Mouse (Mus musculus) CH12.LX (cell line): ENCODE data around the gene Gnptab. TPM values are rescaled to one million over a fixed set of nuclear protein-coding genes. Genes with fewer than 3 reads are reported as not detected.

Experiments used
- DNase-seq: peaks from one replicate; pipeline ENCODE4 v3.0.0-alpha.2; 2013; ENCODE audit errors: extremely low read depth
- H3K27ac ChIP-seq: 2 replicates; pipeline ENCODE4 v1.5.1; 2012; ENCODE audit warnings: low read depth, mild to moderate bottlenecking, control low read depth, moderate library complexity; ENCODE audit not compliant: insufficient read depth
- H3K27me3 ChIP-seq: replicated peaks from 2 replicates; pipeline ENCODE3; 2012; ENCODE audit warnings: inconsistent platforms
- H3K36me3 ChIP-seq, 2 experiments: replicated peaks in 1 of 2; 2 replicates each; pipeline versions ENCODE3 to v1.6.1; 2012; ENCODE audit warnings: inconsistent platforms in 1 of 2, low read length in 1 of 2, mild to moderate bottlenecking in 1 of 2, mixed read lengths in 1 of 2, moderate library complexity in 1 of 2; ENCODE audit not compliant: control insufficient read depth in 1 of 2, insufficient read depth in 1 of 2
- H3K4me1 ChIP-seq, 2 experiments: 2 replicates each; pipeline ENCODE4 v1.6.1; 2012; ENCODE audit warnings: inconsistent platforms in 1 of 2, moderate library complexity in 1 of 2; ENCODE audit not compliant: insufficient read depth in 2 of 2, control insufficient read depth in 1 of 2
- H3K4me2 ChIP-seq: 2 replicates; pipeline ENCODE4 v1.6.1; 2012; ENCODE audit warnings: low read depth, mild to moderate bottlenecking, control low read depth; ENCODE audit not compliant: poor library complexity, insufficient read depth, severe bottlenecking
- H3K4me3 ChIP-seq, 3 experiments: fragments of 150-350 bp in 1 of 3; sonication (generic) in 1 of 3; replicated peaks in 1 of 3; 2 replicates each; pipeline versions ENCODE3 to v1.5.1; 2011 to 2012; ENCODE audit warnings: low read depth in 2 of 3, low read length in 2 of 3, mild to moderate bottlenecking in 2 of 3, moderate library complexity in 2 of 3, control low read depth in 1 of 3, improper control_type of control experiment in 1 of 3, inconsistent platforms in 1 of 3, mixed read lengths in 1 of 3; ENCODE audit not compliant: poor library complexity in 1 of 3
- H3K79me2 ChIP-seq: replicated peaks from 2 replicates; pipeline ENCODE4 v1.6.1; 2012; ENCODE audit warnings: mild to moderate bottlenecking, moderate library complexity; ENCODE audit not compliant: control insufficient read depth, poor library complexity, insufficient read depth, severe bottlenecking; ENCODE audit errors: extremely low read depth
- H3K9ac ChIP-seq: 2 replicates; pipeline ENCODE4 v1.6.1; 2012; ENCODE audit warnings: low read depth, mild to moderate bottlenecking, control low read depth, moderate library complexity; ENCODE audit not compliant: insufficient read depth
- H3K9me3 ChIP-seq: replicated peaks from 2 replicates; pipeline ENCODE3; 2012; ENCODE audit warnings: low read length, inconsistent platforms, mixed read lengths
- BHLHE40 ChIP-seq: IDR thresholded peaks from 2 replicates; pipeline ENCODE4 v1.6.1; 2011; ENCODE audit warnings: mild to moderate bottlenecking, low read depth, low read length, improper control_type of control experiment
- CHD1 ChIP-seq: IDR thresholded peaks from 2 replicates; pipeline ENCODE4 v1.6.1; 2012; ENCODE audit warnings: low read depth, low read length, improper control_type of control experiment, inconsistent platforms
- CHD2 ChIP-seq: IDR thresholded peaks from 2 replicates; pipeline ENCODE4 v1.6.1; 2011; ENCODE audit warnings: low read length, improper control_type of control experiment
- E2F4 ChIP-seq: IDR thresholded peaks from 2 replicates; pipeline ENCODE4 v1.6.1; 2011; ENCODE audit warnings: low read depth, low read length, improper control_type of control experiment; ENCODE audit not compliant: insufficient replicate concordance
- ELF1 ChIP-seq: IDR thresholded peaks from 2 replicates; pipeline ENCODE4 v1.6.1; 2014; ENCODE audit warnings: low read depth, mild to moderate bottlenecking, inconsistent platforms, low read length, improper control_type of control experiment
- ETS1 ChIP-seq: conservative IDR thresholded peaks from 2 replicates; pipeline ENCODE4 v1.6.1; 2012; ENCODE audit warnings: low read depth, mild to moderate bottlenecking, inconsistent platforms, low read length, improper control_type of control experiment, moderate library complexity
- GABPA ChIP-seq: IDR thresholded peaks from 2 replicates; pipeline ENCODE4 v1.6.1; 2012; ENCODE audit warnings: low read depth, low read length, improper control_type of control experiment, inconsistent platforms; ENCODE audit not compliant: insufficient replicate concordance
- HCFC1 ChIP-seq: IDR thresholded peaks from 2 replicates; pipeline ENCODE4 v1.6.1; 2012; ENCODE audit warnings: low read depth, mild to moderate bottlenecking, inconsistent platforms, low read length, improper control_type of control experiment
- IRF4 ChIP-seq: IDR thresholded peaks from 2 replicates; pipeline ENCODE4 v1.6.1; 2014; ENCODE audit warnings: low read depth, mild to moderate bottlenecking, inconsistent platforms, low read length, improper control_type of control experiment
- JUND ChIP-seq: conservative IDR thresholded peaks from 2 replicates; pipeline ENCODE4 v1.6.1; 2011; ENCODE audit warnings: low read depth, low read length, improper control_type of control experiment
- KAT2A ChIP-seq: IDR thresholded peaks from 2 replicates; pipeline ENCODE4 v1.6.1; 2012; ENCODE audit warnings: low read length, improper control_type of control experiment, inconsistent platforms; ENCODE audit not compliant: insufficient replicate concordance
- MAFK ChIP-seq: IDR thresholded peaks from 2 replicates; pipeline ENCODE4 v1.6.1; 2011; ENCODE audit warnings: low read length, improper control_type of control experiment; ENCODE audit not compliant: insufficient replicate concordance
- MAX ChIP-seq: IDR thresholded peaks from 2 replicates; pipeline ENCODE4 v1.6.1; 2011; ENCODE audit warnings: low read length, improper control_type of control experiment
- MEF2A ChIP-seq: IDR thresholded peaks from 2 replicates; pipeline ENCODE4 v1.6.1; 2014; ENCODE audit warnings: low read depth, mild to moderate bottlenecking, inconsistent platforms, low read length, improper control_type of control experiment, borderline replicate concordance
- MXI1 ChIP-seq: IDR thresholded peaks from 2 replicates; pipeline ENCODE4 v1.6.1; 2011; ENCODE audit warnings: mild to moderate bottlenecking, low read depth, low read length, improper control_type of control experiment
- MYC ChIP-seq: IDR thresholded peaks from 2 replicates; pipeline ENCODE4 v1.6.1; 2011; ENCODE audit warnings: low read depth, mild to moderate bottlenecking, improper control_type of control experiment, low read length
- NELFE ChIP-seq: IDR thresholded peaks from 2 replicates; pipeline ENCODE4 v1.6.1; 2011; ENCODE audit warnings: low read depth, low read length, improper control_type of control experiment
- NRF1 ChIP-seq: IDR thresholded peaks from 2 replicates; pipeline ENCODE4 v1.6.1; 2014; ENCODE audit warnings: low read depth, mild to moderate bottlenecking, inconsistent platforms, low read length, improper control_type of control experiment, moderate library complexity
- PAX5 ChIP-seq: IDR thresholded peaks from 2 replicates; pipeline ENCODE4 v1.6.1; 2012; ENCODE audit warnings: low read length, inconsistent platforms, mixed read lengths
- POLR2A ChIP-seq: IDR thresholded peaks from 2 replicates; pipeline ENCODE4 v1.6.1; 2011; ENCODE audit warnings: low read depth, mild to moderate bottlenecking, improper control_type of control experiment, low read length
- POLR2AphosphoS2 ChIP-seq: IDR thresholded peaks from 2 replicates; pipeline ENCODE4 v1.6.1; 2011; ENCODE audit warnings: low read depth, low read length, improper control_type of control experiment
- RAD21 ChIP-seq: IDR thresholded peaks from 2 replicates; pipeline ENCODE4 v1.6.1; 2011; ENCODE audit warnings: low read depth, mild to moderate bottlenecking, low read length, improper control_type of control experiment, moderate library complexity
- RCOR1 ChIP-seq: conservative IDR thresholded peaks from 2 replicates; pipeline ENCODE4 v1.6.1; 2012; ENCODE audit warnings: low read depth, mild to moderate bottlenecking, inconsistent platforms, low read length, improper control_type of control experiment
- SIN3A ChIP-seq: IDR thresholded peaks from 2 replicates; pipeline ENCODE4 v1.6.1; 2012; ENCODE audit warnings: low read length, improper control_type of control experiment, inconsistent platforms
- SMC3 ChIP-seq: IDR thresholded peaks from 2 replicates; pipeline ENCODE4 v1.6.1; 2011; ENCODE audit warnings: low read depth, low read length, improper control_type of control experiment
- TBP ChIP-seq: conservative IDR thresholded peaks from 2 replicates; pipeline ENCODE4 v1.6.1; 2011; ENCODE audit warnings: low read depth, low read length, improper control_type of control experiment
- TCF12 ChIP-seq: IDR thresholded peaks from 2 replicates; pipeline ENCODE4 v1.6.1; 2014; ENCODE audit warnings: low read depth, mild to moderate bottlenecking, inconsistent platforms, low read length, improper control_type of control experiment
- USF1 ChIP-seq: IDR thresholded peaks from 2 replicates; pipeline ENCODE4 v1.6.1; 2014; ENCODE audit warnings: low read depth, mild to moderate bottlenecking, inconsistent platforms, low read length, improper control_type of control experiment
- USF2 ChIP-seq: conservative IDR thresholded peaks from 2 replicates; pipeline ENCODE4 v1.6.1; 2011; ENCODE audit warnings: low read depth, low read length, improper control_type of control experiment
- ZC3H11A ChIP-seq: IDR thresholded peaks from 2 replicates; pipeline ENCODE4 v1.6.1; 2012; ENCODE audit warnings: low read depth, mild to moderate bottlenecking, inconsistent platforms, low read length, improper control_type of control experiment
- ZKSCAN1 ChIP-seq: IDR thresholded peaks from 2 replicates; pipeline ENCODE4 v1.6.1; 2012; ENCODE audit warnings: low read depth, inconsistent platforms, low read length, improper control_type of control experiment, borderline replicate concordance
- ZMIZ1 ChIP-seq: IDR thresholded peaks from 2 replicates; pipeline ENCODE4 v1.6.1; 2012; ENCODE audit warnings: low read depth, mild to moderate bottlenecking, inconsistent platforms, low read length, improper control_type of control experiment
- ZNF384 ChIP-seq: IDR thresholded peaks from 2 replicates; pipeline ENCODE4 v1.6.1; 2012; ENCODE audit warnings: low read depth, low read length, improper control_type of control experiment, inconsistent platforms
- dilution Hi-C: fragments of 300-500 bp; cut with MboI; formaldehyde crosslinking; loops from 2 replicates; pipeline ENCODE4 v1.14.3; 2020; ENCODE audit warnings: low sequenced_read_pairs; ENCODE audit not compliant: extremely low pct_unique_long_range_greater_than_20kb, extremely low pct_ligation_motif_present
- in situ Hi-C: fragments of 300-500 bp; cut with MboI; formaldehyde crosslinking; loops from 3 replicates; pipeline ENCODE4 v1.14.3; 2019; ENCODE audit warnings: low sequenced_read_pairs, low pct_ligation_motif_present, low pct_unique_long_range_greater_than_20kb, mixed read lengths
- polyA plus RNA-seq: library from polyadenylated mRNA; unstranded; fragments of >175 nt; gene quantifications from 2 replicates; pipeline ENCODE4 v1.2.1, GENCODE M21; 2012; ENCODE audit warnings: low read depth; ENCODE audit not compliant: insufficient read length
- total RNA-seq, 2 experiments: library from RNA; depleted of rRNA; stranded (reverse); fragments of 300-350 nt in 1 of 2; fragments of >200 nt in 1 of 2; gene quantifications; 2 replicates each; pipeline ENCODE4 v1.2.3; 2012 to 2014

Gene Gnptab
- total and polyA plus RNA-seq, 3 experiments = 13.2 to 38.2 (median 18.0) TPM

DNA sequence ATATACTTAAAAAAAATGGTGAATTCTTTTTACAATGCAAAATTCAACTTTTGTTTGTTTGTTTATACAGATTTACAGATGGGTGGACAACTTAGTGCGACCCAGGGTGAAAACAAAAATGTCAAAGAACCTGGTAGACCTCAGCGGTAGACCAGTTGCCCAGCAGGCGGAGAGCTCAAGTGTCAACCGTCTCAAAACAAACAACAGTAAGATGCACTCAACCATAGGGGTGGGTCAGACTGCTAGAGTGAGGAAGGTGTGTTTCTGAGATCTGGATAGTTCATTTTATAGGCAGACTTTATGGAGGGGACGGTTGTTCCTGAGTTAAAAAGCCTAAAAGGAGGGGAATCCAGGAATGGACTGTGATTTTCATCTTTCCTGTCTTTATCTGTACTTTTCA, 109.7 kb downstream of the Gnptab start:
- H3K4me1 ChIP-seq = peaks cover 2 to 19% of the 10 kb centered on the region in 2 experiments; a peak in 3 of 4 replicates
- no peak overlapping the region for H3K4me3 ChIP-seq
- H3K27me3 ChIP-seq = no peaks in the 10 kb centered on the region
- DNase-seq = no peak
- dilution Hi-C loops (no loop called here), in situ Hi-C loops (no loop called here)
- no peaks in the 10 kb centered on the region for H3K36me3 ChIP-seq
- no peaks in the 10 kb centered on the region for H3K79me2 ChIP-seq
- TF ChIP-seq ZKSCAN1 (no peak), RCOR1 (no peak), SMC3 (no peak), RAD21 (no peak), ELF1 (no peak), USF2 (no peak), E2F4 (no peak), USF1 (no peak), CHD1 (no peak)
- H3K4me2 ChIP-seq = no peak overlapping the region
- no peak overlapping the region for H3K9ac ChIP-seq
- H3K27ac ChIP-seq = no peak overlapping the region
- H3K9me3 ChIP-seq = no peaks in the 10 kb centered on the region

DNA sequence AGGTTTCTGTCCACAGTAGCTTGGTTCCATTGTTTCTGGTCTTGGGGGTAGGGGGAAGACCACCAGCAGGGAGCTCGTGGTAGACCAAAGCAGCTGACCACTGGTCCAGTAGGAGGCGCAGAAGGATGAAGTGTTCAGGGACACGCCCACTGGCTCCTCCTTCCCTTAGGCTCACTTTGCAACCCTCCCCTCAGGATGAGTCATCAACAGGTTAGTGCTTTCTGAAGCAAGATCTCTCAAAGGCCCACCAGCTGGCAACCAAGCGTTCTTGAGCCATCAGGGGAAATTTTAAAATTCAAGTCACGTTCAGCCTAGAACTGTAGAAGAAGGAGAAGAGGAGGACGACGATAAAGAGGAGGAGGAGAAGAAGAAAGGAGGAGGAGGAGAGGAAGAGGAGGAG, 112.7 kb downstream of the Gnptab start:
- in situ Hi-C loops = no loop called here
- H3K27ac ChIP-seq = no peak overlapping the region
- peak; percentile 78 for DNase-seq
- TF ChIP-seq ETS1 (peak; percentile 65), NELFE (0 out of 2 replicates have a peak, but pooled peaks have one; percentile 21), USF1 (no peak), GABPA (no peak), JUND (peak; percentile 71), ZC3H11A (no peak), ZKSCAN1 (no peak), POLR2AphosphoS2 (no peak), CHD2 (no peak), PAX5 (no peak), BHLHE40 (peak; percentile 87), USF2 (no peak), TBP (no peak), MAX (0 out of 2 replicates have a peak, but pooled peaks have one; percentile 13), POLR2A (no peak), MEF2A (0 out of 2 replicates have a peak, but pooled peaks have one; percentile 15), IRF4 (no peak; the same call in 1 of the 2 replicates), MAFK (no peak), SIN3A (0 out of 2 replicates have a peak, but pooled peaks have one; percentile 26), MXI1 (0 out of 2 replicates have a peak, but pooled peaks have one; percentile 16), NRF1 (no peak), CHD1 (no peak), HCFC1 (no peak; the same call in 1 of the 2 replicates), TCF12 (peak; percentile 53; the same call in 1 of the 2 replicates), E2F4 (no peak), KAT2A (no peak), ZNF384 (no peak), MYC (no peak), RAD21 (peak; percentile 3), ZMIZ1 (no peak)

More for the DNA sequence above, 112.7 kb downstream of the Gnptab start:
- H3K4me2 ChIP-seq = peak overlapping the region; percentile 79
- H3K36me3 ChIP-seq = no peaks in the 10 kb centered on the region
- no peak overlapping the region for H3K9ac ChIP-seq
- peaks cover 2 to 19% of the 10 kb centered on the region in 2 experiments; a peak in 3 of 4 replicates for H3K4me1 ChIP-seq
- no peaks in the 10 kb centered on the region for H3K27me3 ChIP-seq
- dilution Hi-C loops = no loop called here
- H3K79me2 ChIP-seq = no peaks in the 10 kb centered on the region
- no peaks in the 10 kb centered on the region for H3K9me3 ChIP-seq
- no peak overlapping the region for H3K4me3 ChIP-seq
